Mouse (Mus musculus): ENCODE measurements around the gene Cypt3. TPM values are rescaled to one million over a fixed set of nuclear protein-coding genes. Genes with fewer than 3 reads are reported as not detected.

Gene Cypt3
- not detected in 2 replicates for polyA plus RNA-seq (2016; fragmentation: Nextera tagmentation; extraction: Ambion mirVana)

- Histone ChIP-seq H3K27ac (no peak within 1 kb of the TSS), H3K4me2 (no peak within 1 kb of the TSS), H3K4me3 (no peak within 1 kb of the TSS), H3K27me3 (replicated peaks) (no peaks in the 10 kb centered on the region), H3K9me3 (replicated peaks) (no peaks in the 10 kb centered on the region), H3K36me3 (no peaks in the 10 kb centered on the region), H3K4me1 (no peaks in the 10 kb centered on the region), H3K9ac (no peak within 1 kb of the TSS)
- WGBS (ENCODE audit: insufficient replicate concordance): 46% methylated on average over 7 of the region's 7 CpGs
- no peak for ATAC-seq
Observed at GRCm38 (mm10) chrX:153558293-153558692, at the start of gene Cypt3. Cypt3 (plus strand) TSS chrX:153558593.

- Histone ChIP-seq H3K4me2 (no peak overlapping the region), H3K9me3 (replicated peaks) (no peaks in the 10 kb centered on the region), H3K4me3 (no peak overlapping the region), H3K27ac (no peak overlapping the region), H3K9ac (no peak overlapping the region), H3K4me1 (no peaks in the 10 kb centered on the region), H3K27me3 (replicated peaks) (no peaks in the 10 kb centered on the region), H3K36me3 (no peaks in the 10 kb centered on the region)
- 61% methylated on average over 5 of the region's 5 CpGs for WGBS (ENCODE audit: insufficient replicate concordance)
- ATAC-seq: no peak
Observed at GRCm38 (mm10) chrX:153515491-153515890, 42.9 kb upstream of the Cypt3 start.

- Histone ChIP-seq H3K27me3 (replicated peaks) (no peaks in the 10 kb centered on the region), H3K9me3 (replicated peaks) (no peaks in the 10 kb centered on the region), H3K4me1 (no peaks in the 10 kb centered on the region), H3K4me3 (no peak overlapping the region), H3K9ac (no peak overlapping the region), H3K4me2 (no peak overlapping the region), H3K36me3 (no peaks in the 10 kb centered on the region), H3K27ac (no peak overlapping the region)
- 32% methylated on average over 2 of the region's 2 CpGs for WGBS (ENCODE audit: insufficient replicate concordance)
- ATAC-seq: no peak
Observed at GRCm38 (mm10) chrX:153528399-153528798, 30.0 kb upstream of the Cypt3 start.

- Histone ChIP-seq H3K9ac (no peak overlapping the region), H3K36me3 (no peaks in the 10 kb centered on the region), H3K4me1 (no peaks in the 10 kb centered on the region), H3K4me3 (no peak overlapping the region), H3K27ac (no peak overlapping the region), H3K9me3 (replicated peaks) (no peaks in the 10 kb centered on the region), H3K4me2 (no peak overlapping the region), H3K27me3 (replicated peaks) (no peaks in the 10 kb centered on the region)
- WGBS (ENCODE audit: insufficient replicate concordance): 80% methylated on average over 2 of the region's 2 CpGs
- ATAC-seq: no peak
Observed at GRCm38 (mm10) chrX:153556634-153557033, 1.8 kb upstream of the Cypt3 start.

- ATAC-seq: no peak
- WGBS (ENCODE audit: insufficient replicate concordance): 71% methylated on average over 1 of the region's 1 CpGs
- no peak overlapping the region for H3K27ac ChIP-seq
Observed at GRCm38 (mm10) chrX:153564650-153565049, 6.3 kb downstream of the Cypt3 start.

GRCm38 (mm10) chrX:153599583-153599982 lies 41.2 kb downstream of the Cypt3 start:
- H3K27me3 ChIP-seq (replicated peaks): no peaks in the 10 kb centered on the region
- ATAC-seq: no peak
- 34% methylated on average over 2 of the region's 2 CpGs for WGBS (ENCODE audit: insufficient replicate concordance)
- H3K27ac ChIP-seq: no peak overlapping the region
- H3K4me3 ChIP-seq: no peak overlapping the region
- no peaks in the 10 kb centered on the region for H3K4me1 ChIP-seq
- H3K36me3 ChIP-seq: no peaks in the 10 kb centered on the region
- no peak overlapping the region for H3K9ac ChIP-seq
- no peaks in the 10 kb centered on the region for H3K9me3 ChIP-seq (replicated peaks)
- H3K4me2 ChIP-seq: no peak overlapping the region

More at GRCm38 (mm10) chrX:153564650-153565049, 6.3 kb downstream of the Cypt3 start:
- Histone ChIP-seq H3K9me3 (replicated peaks) (no peaks in the 10 kb centered on the region), H3K4me1 (no peaks in the 10 kb centered on the region), H3K36me3 (no peaks in the 10 kb centered on the region), H3K27me3 (replicated peaks) (no peaks in the 10 kb centered on the region), H3K9ac (no peak overlapping the region), H3K4me3 (no peak overlapping the region), H3K4me2 (no peak overlapping the region)

Other genes with a start within 250 kb of the Cypt3 start
- gene Ubqln2, start 60.4 kb upstream of the Cypt3 start, polyA plus RNA-seq (2016; fragmentation: Nextera tagmentation; extraction: Ambion mirVana): 7.6 and 7.9 TPM in 2 replicates
- 0.81 and 0.99 TPM in 2 replicates for gene Kctd12b, start 137.8 kb downstream of the Cypt3 start, polyA plus RNA-seq (2016; fragmentation: Nextera tagmentation; extraction: Ambion mirVana)
- 24.5 and 26.5 TPM in 2 replicates for gene Nbdy, start 165.0 kb downstream of the Cypt3 start, polyA plus RNA-seq (2016; fragmentation: Nextera tagmentation; extraction: Ambion mirVana)

Measured in liver, embryonic 12.5 days (tissue).